8 mouse cellular contexts compared by ENCODE assay signal in the genomic region with DNA sequence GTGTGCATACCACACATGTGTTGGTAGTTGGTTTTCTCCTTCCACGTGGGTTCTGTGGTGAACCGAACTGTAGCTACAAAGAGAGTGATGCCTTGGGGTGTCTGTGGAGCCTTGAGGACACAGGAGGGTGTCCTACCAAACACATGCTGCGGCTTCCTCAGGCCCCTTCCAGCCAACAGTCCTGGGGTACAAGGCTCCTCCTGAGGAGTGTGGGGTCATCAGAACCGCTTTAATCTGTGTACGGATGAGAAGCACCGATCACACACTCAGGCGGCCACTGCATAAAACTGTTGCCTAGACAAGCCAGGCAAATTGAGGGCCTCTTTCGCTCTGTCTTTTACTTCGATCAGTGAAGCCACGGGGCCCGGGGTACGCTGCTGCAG. TPM values are rescaled to one million over a fixed set of nuclear protein-coding genes. Genes with fewer than 3 reads are reported as not detected.
DNase-seq lines count a peak whose midpoint lies in the region; ATAC-seq and TF ChIP-seq lines count a peak whose summit lies in the region.

No protein-coding gene starts in this region.

- ATAC-seq in cerebellum, adult (ENCODE audit: insufficient number of reproducible peaks, low FRiP score, low TSS enrichment): peak; percentile 15; the same call in 1 of the 2 replicates
- no peak for ATAC-seq in forebrain, embryonic 14.5 days
- ATAC-seq in intestine, embryonic 15.5 days: no peak
- no peak for ATAC-seq in limb, embryonic 15.5 days (ENCODE audit: insufficient number of reproducible peaks, low FRiP score, low TSS enrichment, low read depth)

- peaks cover 23% of the 10 kb centered on the region for H3K4me1 ChIP-seq in forebrain, embryonic 14.5 days (ENCODE audit: control insufficient read depth, insufficient read depth, low read length)
- peaks cover 20% of the 10 kb centered on the region for H3K4me1 ChIP-seq in intestine, embryonic 15.5 days (replicated peaks)
- peaks cover 33% of the 10 kb centered on the region for H3K4me1 ChIP-seq in limb, embryonic 15.5 days
- H3K4me1 ChIP-seq in thymus, adult 2 months (replicated peaks; ENCODE audit: control insufficient read depth, insufficient read depth, low read length): peaks cover 13% of the 10 kb centered on the region

- no peaks in the 10 kb centered on the region for H3K9me3 ChIP-seq in forebrain, embryonic 14.5 days (replicated peaks; ENCODE audit: control insufficient read depth, low read length)
- H3K9me3 ChIP-seq in intestine, embryonic 15.5 days: no peaks in the 10 kb centered on the region
- H3K9me3 ChIP-seq in limb, embryonic 15.5 days: no peaks in the 10 kb centered on the region

- no peaks in the 10 kb centered on the region for H3K27me3 ChIP-seq in forebrain, embryonic 14.5 days (replicated peaks; ENCODE audit: control insufficient read depth, insufficient read depth, low read length)
- no peaks in the 10 kb centered on the region for H3K27me3 ChIP-seq in intestine, embryonic 15.5 days (replicated peaks)
- no peaks in the 10 kb centered on the region for H3K27me3 ChIP-seq in limb, embryonic 15.5 days
- H3K27me3 ChIP-seq in myocyte (ENCODE audit: control insufficient read depth, insufficient read depth, insufficient read length): no peaks in the 10 kb centered on the region
- no peaks in the 10 kb centered on the region for H3K27me3 ChIP-seq in thymus, adult 2 months (ENCODE audit: control insufficient read depth, insufficient read depth, low read length)

- TF ChIP-seq POLR2A in myocyte (IDR thresholded peaks at IDR 0.05; ENCODE audit: insufficient read length, low read depth): no peak
- TF ChIP-seq POLR2A in thymus, adult 2 months (IDR thresholded peaks at IDR 0.05; ENCODE audit: control insufficient read depth, extremely low read depth, insufficient read depth, low read length, poor library complexity): no peak

- peak overlapping the region; percentile 82 for H3K27ac ChIP-seq in forebrain, embryonic 14.5 days (ENCODE audit: low read depth, low read length)
- H3K27ac ChIP-seq in intestine, embryonic 15.5 days: peak overlapping the region; percentile 83
- peak overlapping the region; percentile 96 for H3K27ac ChIP-seq in limb, embryonic 15.5 days
- H3K27ac ChIP-seq in thymus, adult 2 months (ENCODE audit: control insufficient read depth, insufficient read depth, low read length): peak overlapping the region; percentile 55

- no peak for TF ChIP-seq CTCF in thymus, adult 2 months (IDR thresholded peaks at IDR 0.05; ENCODE audit: borderline replicate concordance, control insufficient read depth, extremely low read depth, insufficient read depth, low read length, poor library complexity)

- DNase-seq in adrenal gland, adult 18-20 months (ENCODE audit: low spot score in 2 of 2): peak; percentile 46 to 49
- no peak for DNase-seq in adrenal gland, adult 2 months
- DNase-seq in forebrain, embryonic 14.5 days (ENCODE audit: low spot score): no peak
- peak; percentile 45 for DNase-seq in thymus, adult 2 months

- peak overlapping the region; percentile 56 for H3K9ac ChIP-seq in forebrain, embryonic 14.5 days (ENCODE audit: low read length)
- H3K9ac ChIP-seq in intestine, embryonic 15.5 days: peak overlapping the region; percentile 41
- peak overlapping the region; percentile 39 for H3K9ac ChIP-seq in limb, embryonic 15.5 days

- WGBS in forebrain, embryonic 14.5 days: 29% methylated on average over 12 of the region's 12 CpGs
- WGBS in intestine, embryonic 15.5 days: 15% methylated on average over 12 of the region's 12 CpGs
- WGBS in limb, embryonic 15.5 days: 15% methylated on average over 12 of the region's 12 CpGs
- WGBS in thymus, adult 2 months: 1% methylated on average over 12 of the region's 12 CpGs

- H3K79me2 ChIP-seq in myocyte (ENCODE audit: control insufficient read depth, insufficient read depth): peaks cover 32% of the 10 kb centered on the region

- H3ac ChIP-seq in myocyte (ENCODE audit: control insufficient read depth, insufficient read length): no peak overlapping the region

- peak overlapping the region; percentile 56 for H3K4me2 ChIP-seq in forebrain, embryonic 14.5 days (ENCODE audit: low read length)
- H3K4me2 ChIP-seq in intestine, embryonic 15.5 days (replicated peaks): peak overlapping the region; percentile 55
- H3K4me2 ChIP-seq in limb, embryonic 15.5 days: peak overlapping the region; percentile 58
- H3K4me2 ChIP-seq in myocyte (ENCODE audit: low read depth): peak overlapping the region; percentile 99

- H3K36me3 ChIP-seq in forebrain, embryonic 14.5 days (ENCODE audit: control insufficient read depth, insufficient read depth, low read length): no peaks in the 10 kb centered on the region
- no peaks in the 10 kb centered on the region for H3K36me3 ChIP-seq in intestine, embryonic 15.5 days
- no peaks in the 10 kb centered on the region for H3K36me3 ChIP-seq in limb, embryonic 15.5 days
- no peaks in the 10 kb centered on the region for H3K36me3 ChIP-seq in myocyte (ENCODE audit: control insufficient read depth, insufficient read depth)
- no peaks in the 10 kb centered on the region for H3K36me3 ChIP-seq in thymus, adult 2 months (ENCODE audit: control insufficient read depth, insufficient read depth, low read length)

- peak overlapping the region; percentile 28 for H3K4me3 ChIP-seq in forebrain, embryonic 14.5 days (ENCODE audit: low read depth, low read length)
- peak overlapping the region; percentile 78 for H3K4me3 ChIP-seq in intestine, embryonic 15.5 days (replicated peaks)
- peak overlapping the region; percentile 46 for H3K4me3 ChIP-seq in limb, embryonic 15.5 days
- H3K4me3 ChIP-seq in myocyte: peak overlapping the region; percentile 48
- H3K4me3 ChIP-seq in thymus, adult 2 months (ENCODE audit: control insufficient read depth, insufficient read depth, low read length): peak overlapping the region; percentile 55

TF ChIP-seq in myocyte, 11 proteins besides CTCF, POLR2A, EP300 and RAD21:
- TF ChIP-seq E2F4 (IDR thresholded peaks at IDR 0.05; ENCODE audit: insufficient read depth) (no peak), TCF3 (IDR thresholded peaks at IDR 0.05; ENCODE audit: insufficient read length, low read depth) (no peak), MYOD1 (IDR thresholded peaks at IDR 0.05; ENCODE audit: control insufficient read depth in 1 of 3, insufficient read length in 2 of 3, low read depth in 2 of 3) (no peak)

RNA-seq across cellular contexts. Expression of gene Pknox1, which starts 0.9 kb away (rescaled TPM):
- 10 to 100 TPM; 19.0 to 23.0 TPM for total RNA-seq in adrenal gland, adult 18-20 months (2021)
- total RNA-seq in adrenal gland, adult 2 months (2021): 10 to 100 TPM; 20.6 to 24.3 TPM
- polyA plus RNA-seq in adrenal gland, adult 2 months (2012; rRNA removed): 12.0 and 17.2 TPM in 2 replicates
- 36.4 and 36.8 TPM in 2 replicates for polyA plus RNA-seq in forebrain, embryonic 14.5 days (2014; fragmentation: Nextera tagmentation; extraction: Ambion mirVana)
- 28.5 and 29.8 TPM in 2 replicates for polyA plus RNA-seq in intestine, embryonic 15.5 days (2015; fragmentation: Nextera tagmentation; extraction: Ambion mirVana)
- polyA plus RNA-seq in limb, embryonic 15.5 days (2015; fragmentation: Nextera tagmentation; extraction: Ambion mirVana): 30.8 and 32.2 TPM in 2 replicates
- polyA plus RNA-seq in myocyte (2012; fragmentation: generic; extraction: Trizol): 15.3 TPM
- polyA plus RNA-seq in thymus, adult 2 months (2012; rRNA removed): 73.6 and 80.5 TPM in 2 replicates

RNA-seq across cellular contexts. Expression of gene Ndufv3, which starts 43.7 kb away (rescaled TPM):
- 100 to 1,000 TPM; 450 to 534 TPM for total RNA-seq in adrenal gland, adult 18-20 months (2021)
- total RNA-seq in adrenal gland, adult 2 months (2021): 100 to 1,000 TPM; 472 to 552 TPM
- 84.6 and 101 TPM in 2 replicates for polyA plus RNA-seq in adrenal gland, adult 2 months (2012; rRNA removed)
- 377 and 457 TPM in 2 replicates for polyA plus RNA-seq in forebrain, embryonic 14.5 days (2014; fragmentation: Nextera tagmentation; extraction: Ambion mirVana)
- polyA plus RNA-seq in intestine, embryonic 15.5 days (2015; fragmentation: Nextera tagmentation; extraction: Ambion mirVana): 404 and 457 TPM in 2 replicates
- polyA plus RNA-seq in limb, embryonic 15.5 days (2015; fragmentation: Nextera tagmentation; extraction: Ambion mirVana): 251 and 280 TPM in 2 replicates
- 469 TPM for polyA plus RNA-seq in myocyte (2012; fragmentation: generic; extraction: Trizol)
- 122 and 128 TPM in 2 replicates for polyA plus RNA-seq in thymus, adult 2 months (2012; rRNA removed)

RNA-seq across cellular contexts. Expression of gene Wdr4, which starts 43.8 kb away (rescaled TPM):
- total RNA-seq in adrenal gland, adult 18-20 months (2021): 10 to 100 TPM; 17.6 to 18.4 TPM
- 10 to 100 TPM; 15.8 to 19.1 TPM for total RNA-seq in adrenal gland, adult 2 months (2021)
- 35.0 and 41.2 TPM in 2 replicates for polyA plus RNA-seq in adrenal gland, adult 2 months (2012; rRNA removed)
- 31.3 and 34.3 TPM in 2 replicates for polyA plus RNA-seq in forebrain, embryonic 14.5 days (2014; fragmentation: Nextera tagmentation; extraction: Ambion mirVana)
- 45.3 and 47.0 TPM in 2 replicates for polyA plus RNA-seq in intestine, embryonic 15.5 days (2015; fragmentation: Nextera tagmentation; extraction: Ambion mirVana)
- 33.8 and 35.2 TPM in 2 replicates for polyA plus RNA-seq in limb, embryonic 15.5 days (2015; fragmentation: Nextera tagmentation; extraction: Ambion mirVana)
- 26.1 TPM for polyA plus RNA-seq in myocyte (2012; fragmentation: generic; extraction: Trizol)
- 36.5 and 39.1 TPM in 2 replicates for polyA plus RNA-seq in thymus, adult 2 months (2012; rRNA removed)

Comparison
In these comparisons a context has a peak if more than half of its experiments do, and no peak if none do; other contexts are left out.
1. DNase-seq: peak in adrenal gland, adult 18-20 months (2 of 2) and thymus, adult 2 months (single experiment); none in adrenal gland, adult 2 months (single experiment) and forebrain, embryonic 14.5 days (single experiment).
2. H3K4me3 ChIP-seq: peak in every context shown above with its lines; median percentile 78 in intestine, embryonic 15.5 days; 55 in thymus, adult 2 months; 48 in myocyte; 46 in limb, embryonic 15.5 days; 28 in forebrain, embryonic 14.5 days.
3. Peak in every context shown above with its lines, with median percentiles within 50 percentile points of each other: H3K27ac ChIP-seq, H3K4me2 ChIP-seq and H3K9ac ChIP-seq.